ENCODE assay signal across 22 mouse cellular contexts in the genomic region with DNA sequence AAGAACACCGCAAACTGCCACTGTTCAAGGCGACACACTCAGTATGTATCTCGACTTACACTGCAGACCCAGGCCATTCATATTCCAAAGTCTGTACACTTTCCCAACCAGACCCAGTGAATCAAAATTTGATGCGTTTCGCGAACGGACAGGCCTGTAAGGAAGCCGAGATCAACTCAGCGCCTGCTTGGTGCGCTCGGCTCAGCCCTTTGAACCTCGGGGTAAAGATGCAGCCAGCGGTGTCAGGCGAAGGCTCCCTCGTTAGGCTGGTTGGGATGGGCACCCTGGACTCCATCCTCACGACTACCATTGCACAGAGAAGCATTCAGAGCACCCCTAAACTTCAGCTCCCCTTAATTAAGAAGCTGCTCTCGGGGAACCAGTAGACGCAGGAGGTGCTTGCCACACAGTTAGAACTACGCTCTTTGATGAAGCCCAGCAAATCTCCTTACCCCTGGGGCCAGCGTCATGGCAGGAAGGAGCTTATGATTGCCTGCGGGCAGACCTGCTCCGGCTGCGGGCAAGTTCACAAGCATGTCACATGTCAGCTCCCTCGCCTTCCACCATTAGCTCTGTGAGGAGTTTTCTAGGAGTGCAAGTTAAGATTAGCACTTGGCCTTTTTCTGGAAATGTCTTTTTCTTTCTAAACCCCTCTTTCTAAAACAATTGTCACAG.
DNase-seq lines count a peak whose midpoint lies in the region; ATAC-seq and TF ChIP-seq lines count a peak whose summit lies in the region.
"Had no signal": no experiment of that assay in that cellular context is flagged by ENCODE, and none has a peak within 500 bp of the region (broad histone marks: within the 10 kb centered on the region; RNA-seq: fewer than 3 reads in every experiment).

No protein-coding gene starts in this region.

- H3K27ac ChIP-seq in hindbrain, embryonic 12.5 days: peak overlapping the region; percentile 30; the same call in 1 of the 2 replicates
- H3K27ac ChIP-seq in hindbrain, postnatal 0 days: no peak overlapping the region
- peak overlapping the region; percentile 87 for H3K27ac ChIP-seq in neural tube, embryonic 13.5 days (replicated peaks)
- H3K27ac ChIP-seq in midbrain, embryonic 14.5 days (replicated peaks; ENCODE audit: low read depth, low read length): peak overlapping the region; percentile 57
- peak overlapping the region; percentile 63 for H3K27ac ChIP-seq in neural tube, embryonic 15.5 days (replicated peaks)
- H3K27ac ChIP-seq in forebrain, embryonic 14.5 days (ENCODE audit: low read depth, low read length): no peak overlapping the region
- H3K27ac ChIP-seq: embryonic facial prominence, embryonic 10.5 days; embryonic facial prominence, embryonic 15.5 days; forebrain, embryonic 13.5 days; heart, adult 2 months; heart, embryonic 13.5 days; intestine, embryonic 15.5 days; liver, embryonic 12.5 days had no signal

- peaks cover 38% of the 10 kb centered on the region for H3K4me1 ChIP-seq in hindbrain, embryonic 12.5 days
- H3K4me1 ChIP-seq in hindbrain, postnatal 0 days (ENCODE audit: insufficient read depth, low read length): peaks cover 15% of the 10 kb centered on the region; the same call in 1 of the 2 replicates
- peaks cover 76% of the 10 kb centered on the region for H3K4me1 ChIP-seq in neural tube, embryonic 13.5 days (replicated peaks)
- peaks cover 38% of the 10 kb centered on the region for H3K4me1 ChIP-seq in midbrain, embryonic 14.5 days (ENCODE audit: control insufficient read depth, insufficient read depth, low read length)
- peaks cover 61% of the 10 kb centered on the region for H3K4me1 ChIP-seq in neural tube, embryonic 15.5 days
- 0 out of 2 replicates have a peak, but pooled peaks cover 2% of the 10 kb centered on the region for H3K4me1 ChIP-seq in forebrain, embryonic 14.5 days (ENCODE audit: control insufficient read depth, insufficient read depth, low read length)
- H3K4me1 ChIP-seq: embryonic facial prominence, embryonic 15.5 days; heart, embryonic 13.5 days; intestine, embryonic 15.5 days; liver, embryonic 12.5 days had no signal

- no peak overlapping the region for H3K9ac ChIP-seq in hindbrain, embryonic 12.5 days
- H3K9ac ChIP-seq in hindbrain, postnatal 0 days (replicated peaks; ENCODE audit: low read length): no peak overlapping the region
- H3K9ac ChIP-seq in neural tube, embryonic 13.5 days: no peak overlapping the region
- no peak overlapping the region for H3K9ac ChIP-seq in midbrain, embryonic 14.5 days (replicated peaks; ENCODE audit: low read length)
- 0 out of 2 replicates have a peak overlapping the region, but pooled peaks have one; percentile 17 for H3K9ac ChIP-seq in neural tube, embryonic 15.5 days (replicated peaks)
- no peak overlapping the region for H3K9ac ChIP-seq in forebrain, embryonic 14.5 days (ENCODE audit: low read length)
- H3K9ac ChIP-seq: embryonic facial prominence, embryonic 15.5 days; forebrain, embryonic 13.5 days; heart, embryonic 13.5 days; intestine, embryonic 15.5 days; liver, embryonic 12.5 days; liver, postnatal 0 days had no signal

- H3K4me3 ChIP-seq in hindbrain, embryonic 12.5 days: no peak overlapping the region
- no peak overlapping the region for H3K4me3 ChIP-seq in hindbrain, postnatal 0 days (ENCODE audit: low read length)
- H3K4me3 ChIP-seq in neural tube, embryonic 13.5 days: no peak overlapping the region
- H3K4me3 ChIP-seq in midbrain, embryonic 14.5 days (replicated peaks; ENCODE audit: low read depth, low read length): no peak overlapping the region
- H3K4me3 ChIP-seq in neural tube, embryonic 15.5 days (replicated peaks): no peak overlapping the region
- no peak overlapping the region for H3K4me3 ChIP-seq in forebrain, embryonic 14.5 days (ENCODE audit: low read depth, low read length)
- H3K4me3 ChIP-seq: embryonic facial prominence, embryonic 10.5 days; embryonic facial prominence, embryonic 15.5 days; forebrain, embryonic 13.5 days; heart, adult 2 months; heart, embryonic 13.5 days; intestine, embryonic 15.5 days; liver, embryonic 12.5 days had no signal

- no peaks in the 10 kb centered on the region for H3K9me3 ChIP-seq in hindbrain, embryonic 12.5 days (replicated peaks)
- no peaks in the 10 kb centered on the region for H3K9me3 ChIP-seq in hindbrain, postnatal 0 days (ENCODE audit: low read length)
- no peaks in the 10 kb centered on the region for H3K9me3 ChIP-seq in neural tube, embryonic 13.5 days
- no peaks in the 10 kb centered on the region for H3K9me3 ChIP-seq in midbrain, embryonic 14.5 days (ENCODE audit: control insufficient read depth, low read length)
- no peaks in the 10 kb centered on the region for H3K9me3 ChIP-seq in neural tube, embryonic 15.5 days (replicated peaks)
- no peaks in the 10 kb centered on the region for H3K9me3 ChIP-seq in forebrain, embryonic 14.5 days (replicated peaks; ENCODE audit: control insufficient read depth, low read length)
- H3K9me3 ChIP-seq: embryonic facial prominence, embryonic 10.5 days; embryonic facial prominence, embryonic 15.5 days; forebrain, embryonic 13.5 days; heart, embryonic 13.5 days; intestine, embryonic 15.5 days; liver, embryonic 12.5 days had no signal

- ATAC-seq in hindbrain, embryonic 12.5 days (ENCODE audit: low FRiP score): no peak
- ATAC-seq in hindbrain, postnatal 0 days: no peak
- ATAC-seq in neural tube, embryonic 13.5 days (ENCODE audit: low read depth): no peak
- ATAC-seq in midbrain, embryonic 14.5 days (ENCODE audit: low FRiP score, low TSS enrichment): no peak
- no peak for ATAC-seq in neural tube, embryonic 15.5 days (ENCODE audit: low FRiP score)
- no peak for ATAC-seq in forebrain, embryonic 14.5 days
- ATAC-seq: activated CD4-positive, CD25-positive, alpha-beta regulatory T cell, adult 4 months; forebrain, embryonic 13.5 days; intestine, embryonic 15.5 days; liver, embryonic 12.5 days; liver, postnatal 0 days had no signal

- H3K36me3 ChIP-seq in hindbrain, embryonic 12.5 days: no peaks in the 10 kb centered on the region
- H3K36me3 ChIP-seq in hindbrain, postnatal 0 days (ENCODE audit: insufficient read depth, low read length): no peaks in the 10 kb centered on the region
- no peaks in the 10 kb centered on the region for H3K36me3 ChIP-seq in neural tube, embryonic 13.5 days
- H3K36me3 ChIP-seq in midbrain, embryonic 14.5 days (ENCODE audit: control insufficient read depth, insufficient read depth, low read length): no peaks in the 10 kb centered on the region
- H3K36me3 ChIP-seq in neural tube, embryonic 15.5 days: no peaks in the 10 kb centered on the region
- H3K36me3 ChIP-seq in forebrain, embryonic 14.5 days (ENCODE audit: control insufficient read depth, insufficient read depth, low read length): no peaks in the 10 kb centered on the region
- H3K36me3 ChIP-seq: embryonic facial prominence, embryonic 10.5 days; embryonic facial prominence, embryonic 15.5 days; heart, embryonic 13.5 days; intestine, embryonic 15.5 days; liver, embryonic 12.5 days had no signal

- DNase-seq in hindbrain, postnatal 0 days (ENCODE audit: low spot score): no peak
- no peak for DNase-seq in neural tube, embryonic 10.5 days (ENCODE audit: extremely low spot score, low spot score)
- peak; percentile 71 for DNase-seq in midbrain, embryonic 14.5 days
- no peak for DNase-seq in yolk sac, embryonic 10.5 days (ENCODE audit: low spot score)
- DNase-seq in forebrain, embryonic 14.5 days (ENCODE audit: low spot score): no peak
- DNase-seq: adrenal gland, adult 2 months; adrenal gland, postnatal 36 days; heart, adult 2 months; kidney, adult 2 months; liver, postnatal 0 days; lung, postnatal 36 days; thymus, postnatal 14 days had no signal

- 75% methylated on average over 24 of the region's 24 CpGs for WGBS in hindbrain, embryonic 12.5 days
- 68% methylated on average over 24 of the region's 24 CpGs for WGBS in hindbrain, postnatal 0 days
- WGBS in neural tube, embryonic 13.5 days: 63% methylated on average over 24 of the region's 24 CpGs
- 50% methylated on average over 24 of the region's 24 CpGs for WGBS in midbrain, embryonic 14.5 days
- 59% methylated on average over 24 of the region's 24 CpGs for WGBS in neural tube, embryonic 15.5 days
- WGBS in forebrain, embryonic 14.5 days: 61% methylated on average over 24 of the region's 24 CpGs

- no peak for TF ChIP-seq CTCF in hindbrain, postnatal 0 days (IDR thresholded peaks at IDR 0.05; ENCODE audit: low read depth)

- H3K4me2 ChIP-seq in hindbrain, embryonic 12.5 days (replicated peaks): no peak overlapping the region
- H3K4me2 ChIP-seq in hindbrain, postnatal 0 days (ENCODE audit: low read depth, low read length): no peak overlapping the region
- H3K4me2 ChIP-seq in neural tube, embryonic 13.5 days: no peak overlapping the region
- H3K4me2 ChIP-seq in midbrain, embryonic 14.5 days (ENCODE audit: low read length): 0 out of 2 replicates have a peak overlapping the region, but pooled peaks have one; percentile 17
- no peak overlapping the region for H3K4me2 ChIP-seq in neural tube, embryonic 15.5 days
- no peak overlapping the region for H3K4me2 ChIP-seq in forebrain, embryonic 14.5 days (ENCODE audit: low read length)
- H3K4me2 ChIP-seq: embryonic facial prominence, embryonic 15.5 days; forebrain, embryonic 13.5 days; heart, embryonic 13.5 days; intestine, embryonic 15.5 days; liver, embryonic 12.5 days had no signal

- 0 out of 2 replicates have a peak, but pooled peaks cover 6% of the 10 kb centered on the region for H3K27me3 ChIP-seq in hindbrain, embryonic 12.5 days
- no peaks in the 10 kb centered on the region for H3K27me3 ChIP-seq in hindbrain, postnatal 0 days (ENCODE audit: insufficient read depth, low read length)
- no peaks in the 10 kb centered on the region for H3K27me3 ChIP-seq in neural tube, embryonic 13.5 days
- H3K27me3 ChIP-seq in midbrain, embryonic 14.5 days (ENCODE audit: control insufficient read depth, insufficient read depth, low read length): no peaks in the 10 kb centered on the region
- no peaks in the 10 kb centered on the region for H3K27me3 ChIP-seq in neural tube, embryonic 15.5 days (replicated peaks)
- H3K27me3 ChIP-seq in forebrain, embryonic 14.5 days (replicated peaks; ENCODE audit: control insufficient read depth, insufficient read depth, low read length): no peaks in the 10 kb centered on the region

Comparison
In these comparisons a context has a peak if more than half of its experiments do, and no peak if none do; other contexts are left out.
1. H3K27ac ChIP-seq: peak in hindbrain, embryonic 12.5 days (single experiment), neural tube, embryonic 13.5 days (single experiment), midbrain, embryonic 14.5 days (single experiment) and neural tube, embryonic 15.5 days (single experiment); none in hindbrain, postnatal 0 days (single experiment) and forebrain, embryonic 14.5 days (single experiment).